ENCODE assay signal across 16 mouse cellular contexts in the genomic region with DNA sequence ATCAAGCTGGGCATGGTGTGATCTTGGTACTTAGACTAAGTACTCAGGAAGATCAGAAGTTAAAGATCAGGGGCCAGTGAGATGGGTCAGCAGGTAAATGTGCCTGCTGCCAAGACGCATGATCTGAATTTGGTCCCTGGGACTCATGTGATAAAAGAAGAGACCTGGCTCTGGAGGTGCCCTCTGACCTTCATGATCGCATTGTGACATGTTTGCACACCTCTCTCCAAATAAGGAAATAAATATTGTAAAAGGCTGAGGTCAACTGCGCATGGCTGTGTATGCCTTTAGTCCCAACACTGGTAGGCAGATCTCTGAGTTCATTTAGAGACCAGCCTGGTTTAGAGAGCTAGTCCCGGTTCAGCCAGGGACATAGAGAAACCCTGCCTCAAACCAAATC. TPM values are rescaled to one million over a fixed set of nuclear protein-coding genes. Genes with fewer than 3 reads are reported as not detected.
"Had no signal": no experiment of that assay in that cellular context is flagged by ENCODE, and none has a peak within 500 bp of the region (broad histone marks: within the 10 kb centered on the region; RNA-seq: fewer than 3 reads in every experiment).

No protein-coding gene starts in this region.

- H3K27me3 ChIP-seq: neural tube, embryonic 13.5 days; neural tube, embryonic 15.5 days; stomach, embryonic 15.5 days had no signal

- H3K9ac ChIP-seq: neural tube, embryonic 13.5 days; neural tube, embryonic 15.5 days; stomach, embryonic 15.5 days had no signal

- DNase-seq: retina, postnatal 1 day; right cerebral cortex, adult 18-20 months; right cerebral cortex, postnatal 14 days; right cerebral cortex, postnatal 25 days; right cerebral cortex, postnatal 4 days; spleen, adult 18-20 months; thymus, adult 18-20 months; thymus, adult 2 months; thymus, postnatal 14 days; thymus, postnatal 25 days; thymus, postnatal 36 days; thymus, postnatal 4 days had no signal

- H3K4me2 ChIP-seq: neural tube, embryonic 13.5 days; neural tube, embryonic 15.5 days; stomach, embryonic 15.5 days had no signal

- H3K4me3 ChIP-seq: neural tube, embryonic 13.5 days; neural tube, embryonic 15.5 days; stomach, embryonic 15.5 days had no signal

- H3K27ac ChIP-seq: neural tube, embryonic 13.5 days; neural tube, embryonic 15.5 days; stomach, embryonic 15.5 days; stomach, postnatal 0 days had no signal

- H3K9me3 ChIP-seq: neural tube, embryonic 13.5 days; neural tube, embryonic 15.5 days; stomach, embryonic 15.5 days had no signal

- H3K36me3 ChIP-seq: neural tube, embryonic 13.5 days; neural tube, embryonic 15.5 days; stomach, embryonic 15.5 days had no signal

RNA-seq across cellular contexts. Expression of a gene that starts 22.6 kb away (rescaled TPM):
- polyA plus RNA-seq: neural tube, embryonic 13.5 days had no signal
